16 mouse cellular contexts compared by ENCODE assay signal in genomic region chr7:100915204-100915603, GRCm38 (mm10). TPM values are rescaled to one million over a fixed set of nuclear protein-coding genes. Genes with fewer than 3 reads are reported as not detected.
A peak's percentile ranks its signal among the peaks of the same experiment; 100 is the strongest.
DNase-seq lines count a peak whose midpoint lies in the region; ATAC-seq and TF ChIP-seq lines count a peak whose summit lies in the region.
"Had no signal": no experiment of that assay in that cellular context is flagged by ENCODE, and none has a peak within 500 bp of the region (broad histone marks: within the 10 kb centered on the region; RNA-seq: fewer than 3 reads in every experiment).

No protein-coding gene starts in this region.

- no peak for TF ChIP-seq POLR2A in heart, adult 2 months (IDR thresholded peaks at IDR 0.05; ENCODE audit: insufficient read depth, low read depth, low read length)

- no peak overlapping the region for H3K4me2 ChIP-seq in intestine, embryonic 15.5 days (replicated peaks)
- H3K4me2 ChIP-seq in intestine, postnatal 0 days (replicated peaks; ENCODE audit: low read depth) = no peak overlapping the region
- H3K4me2 ChIP-seq in forebrain, embryonic 16.5 days (ENCODE audit: low read length) = no peak overlapping the region
- no peak overlapping the region for H3K4me2 ChIP-seq in stomach, embryonic 16.5 days (ENCODE audit: low read depth, low read length)
- H3K4me2 ChIP-seq: embryonic facial prominence, embryonic 12.5 days; heart, embryonic 12.5 days had no signal

- TF ChIP-seq CTCF in heart, adult 2 months (IDR thresholded peaks at IDR 0.05) = no peak
- TF ChIP-seq CTCF in intestine, postnatal 0 days (IDR thresholded peaks at IDR 0.05; ENCODE audit: low read depth) = no peak

- intact Hi-C loops in heart, adult 2 months (cut with DNase I) = no loop called here
- intact Hi-C loops in heart, postnatal 36 days (cut with DNase I) = no loop called here

- ATAC-seq in intestine, embryonic 15.5 days = no peak
- ATAC-seq in intestine, postnatal 0 days = no peak
- peak; percentile 57 for ATAC-seq in forebrain, embryonic 16.5 days
- no peak for ATAC-seq in stomach, embryonic 16.5 days (ENCODE audit: insufficient read depth, low FRiP score)
- no peak for ATAC-seq in frontal cortex, adult (ENCODE audit: low TSS enrichment)
- ATAC-seq: intestine, embryonic 16.5 days had no signal

- peaks cover 31% of the 10 kb centered on the region for H3K4me1 ChIP-seq in heart, adult 2 months (ENCODE audit: control insufficient read depth, insufficient read depth, low read length)
- peaks cover 71% of the 10 kb centered on the region for H3K4me1 ChIP-seq in intestine, embryonic 15.5 days (replicated peaks)
- H3K4me1 ChIP-seq in intestine, postnatal 0 days (replicated peaks; ENCODE audit: control insufficient read depth, insufficient read depth, low read length) = 0 out of 2 replicates have a peak, but pooled peaks cover 18% of the 10 kb centered on the region
- H3K4me1 ChIP-seq in forebrain, embryonic 16.5 days (replicated peaks; ENCODE audit: control insufficient read depth, insufficient read depth, low read length) = peaks cover 22% of the 10 kb centered on the region
- peaks cover 84% of the 10 kb centered on the region for H3K4me1 ChIP-seq in stomach, embryonic 16.5 days (ENCODE audit: control insufficient read depth, insufficient read depth, low read length)

- DNase-seq in heart, adult 2 months = no peak
- DNase-seq in heart, postnatal 36 days = no peak
- DNase-seq: adrenal gland, postnatal 25 days; cerebellum, postnatal 25 days; kidney, postnatal 25 days; lung, adult 2 months had no signal

- H3K27ac ChIP-seq in heart, adult 2 months = peak overlapping the region; percentile 28; the same call in 1 of the 2 replicates
- peak overlapping the region; percentile 3; the same call in 1 of the 2 replicates for H3K27ac ChIP-seq in intestine, embryonic 15.5 days
- H3K27ac ChIP-seq in intestine, postnatal 0 days (ENCODE audit: low read depth, low read length) = no peak overlapping the region
- H3K27ac ChIP-seq in forebrain, embryonic 16.5 days (ENCODE audit: low read length) = no peak overlapping the region
- peak overlapping the region; percentile 60; the same call in 1 of the 2 replicates for H3K27ac ChIP-seq in stomach, embryonic 16.5 days (ENCODE audit: low read length)
- H3K27ac ChIP-seq: embryonic facial prominence, embryonic 12.5 days had no signal

- no peak for TF ChIP-seq EP300 in heart, adult 2 months (IDR thresholded peaks at IDR 0.05; ENCODE audit: insufficient read depth, low read depth, low read length)

- no peaks in the 10 kb centered on the region for H3K27me3 ChIP-seq in heart, adult 2 months (ENCODE audit: control insufficient read depth, insufficient read depth, low read length)
- H3K27me3 ChIP-seq in intestine, embryonic 15.5 days (replicated peaks) = no peaks in the 10 kb centered on the region
- no peaks in the 10 kb centered on the region for H3K27me3 ChIP-seq in intestine, postnatal 0 days (replicated peaks; ENCODE audit: control insufficient read depth, insufficient read depth, low read length)
- no peaks in the 10 kb centered on the region for H3K27me3 ChIP-seq in forebrain, embryonic 16.5 days (replicated peaks; ENCODE audit: control insufficient read depth, insufficient read depth, low read length)
- H3K27me3 ChIP-seq in stomach, embryonic 16.5 days (ENCODE audit: control insufficient read depth, insufficient read depth, low read length) = no peaks in the 10 kb centered on the region
- H3K27me3 ChIP-seq: embryonic facial prominence, embryonic 12.5 days; heart, embryonic 12.5 days had no signal

- no peak overlapping the region for H3K4me3 ChIP-seq in heart, adult 2 months
- no peak overlapping the region for H3K4me3 ChIP-seq in intestine, embryonic 15.5 days (replicated peaks)
- H3K4me3 ChIP-seq in intestine, postnatal 0 days (ENCODE audit: low read depth, low read length) = no peak overlapping the region
- H3K4me3 ChIP-seq in forebrain, embryonic 16.5 days (replicated peaks; ENCODE audit: low read length) = no peak overlapping the region
- H3K4me3 ChIP-seq in stomach, embryonic 16.5 days (replicated peaks; ENCODE audit: low read length) = no peak overlapping the region
- H3K4me3 ChIP-seq: embryonic facial prominence, embryonic 12.5 days; heart, embryonic 12.5 days; megakaryocyte, embryonic 14.5 days had no signal

- no peaks in the 10 kb centered on the region for H3K36me3 ChIP-seq in heart, adult 2 months (ENCODE audit: control insufficient read depth, insufficient read depth, low read length)
- no peaks in the 10 kb centered on the region for H3K36me3 ChIP-seq in intestine, embryonic 15.5 days
- H3K36me3 ChIP-seq in intestine, postnatal 0 days (ENCODE audit: control insufficient read depth, insufficient read depth) = no peaks in the 10 kb centered on the region
- no peaks in the 10 kb centered on the region for H3K36me3 ChIP-seq in forebrain, embryonic 16.5 days (ENCODE audit: control insufficient read depth, insufficient read depth)
- H3K36me3 ChIP-seq in stomach, embryonic 16.5 days (ENCODE audit: control insufficient read depth, insufficient read depth, low read length) = peaks cover 2% of the 10 kb centered on the region; the same call in 1 of the 2 replicates
- H3K36me3 ChIP-seq: G1E had no signal

- no peak overlapping the region for H3K9ac ChIP-seq in heart, adult 2 months (ENCODE audit: low read depth, low read length)
- no peak overlapping the region for H3K9ac ChIP-seq in intestine, embryonic 15.5 days
- no peak overlapping the region for H3K9ac ChIP-seq in intestine, postnatal 0 days (ENCODE audit: low read depth, low read length)
- H3K9ac ChIP-seq in forebrain, embryonic 16.5 days (replicated peaks; ENCODE audit: low read depth, low read length) = no peak overlapping the region
- 0 out of 2 replicates have a peak overlapping the region, but pooled peaks have one; percentile 6 for H3K9ac ChIP-seq in stomach, embryonic 16.5 days (ENCODE audit: low read length)
- H3K9ac ChIP-seq: embryonic facial prominence, embryonic 12.5 days; heart, embryonic 12.5 days had no signal

- H3K9me3 ChIP-seq in intestine, embryonic 15.5 days = no peaks in the 10 kb centered on the region
- no peaks in the 10 kb centered on the region for H3K9me3 ChIP-seq in intestine, postnatal 0 days (ENCODE audit: control insufficient read depth)
- H3K9me3 ChIP-seq in forebrain, embryonic 16.5 days (ENCODE audit: control insufficient read depth, low read length) = no peaks in the 10 kb centered on the region
- H3K9me3 ChIP-seq in stomach, embryonic 16.5 days (replicated peaks; ENCODE audit: control insufficient read depth, low read length) = no peaks in the 10 kb centered on the region
- H3K9me3 ChIP-seq: embryonic facial prominence, embryonic 12.5 days; G1E; heart, embryonic 12.5 days; megakaryocyte, embryonic 14.5 days had no signal

- H3K79me2 ChIP-seq in heart, adult 2 months (replicated peaks; ENCODE audit: control insufficient read depth, insufficient read depth, low read length) = no peaks in the 10 kb centered on the region

- WGBS in heart, adult 2 months = 81% methylated on average over 5 of the region's 5 CpGs
- 78% methylated on average over 5 of the region's 5 CpGs for WGBS in intestine, embryonic 15.5 days
- 82% methylated on average over 5 of the region's 5 CpGs for WGBS in intestine, postnatal 0 days
- WGBS in forebrain, embryonic 16.5 days = 47% methylated on average over 5 of the region's 5 CpGs
- WGBS in stomach, embryonic 16.5 days = 80% methylated on average over 5 of the region's 5 CpGs

RNA-seq across cellular contexts. Expression of gene Arhgef17, which starts 16.7 kb away (rescaled TPM):
- 10 to 100 TPM; 26.2 to 28.4 TPM for total RNA-seq in heart, adult 2 months (2021)
- polyA plus RNA-seq in heart, adult 2 months (2012; rRNA removed) = 23.4 and 28.9 TPM in 2 replicates
- 10 to 100 TPM; 24.3 to 29.9 TPM for total RNA-seq in heart, postnatal 36 days (2021)
- 5.0 and 6.0 TPM in 2 replicates for polyA plus RNA-seq in intestine, embryonic 15.5 days (2015; fragmentation: Nextera tagmentation; extraction: Ambion mirVana)
- polyA plus RNA-seq in intestine, postnatal 0 days (2015; fragmentation: Nextera tagmentation; extraction: Ambion mirVana) = 2.0 and 2.5 TPM in 2 replicates
- polyA plus RNA-seq in forebrain, embryonic 16.5 days (2015; fragmentation: Nextera tagmentation; extraction: Ambion mirVana) = 8.5 and 10.2 TPM in 2 replicates
- 7.3 and 7.4 TPM in 2 replicates for polyA plus RNA-seq in stomach, embryonic 16.5 days (2015; fragmentation: Nextera tagmentation; extraction: Ambion mirVana)

RNA-seq across cellular contexts. Expression of gene Relt, which starts 52.0 kb away (rescaled TPM):
- 1 to 10 TPM; 4.6 to 5.5 TPM for total RNA-seq in heart, adult 2 months (2021)
- 6.4 and 7.2 TPM in 2 replicates for polyA plus RNA-seq in heart, adult 2 months (2012; rRNA removed)
- 1 to 10 TPM; 2.1 to 3.1 TPM for total RNA-seq in heart, postnatal 36 days (2021)
- 2.6 and 3.5 TPM in 2 replicates for polyA plus RNA-seq in intestine, embryonic 15.5 days (2015; fragmentation: Nextera tagmentation; extraction: Ambion mirVana)
- polyA plus RNA-seq in intestine, postnatal 0 days (2015; fragmentation: Nextera tagmentation; extraction: Ambion mirVana) = 0.78 and 1.0 TPM in 2 replicates
- 3.9 and 4.8 TPM in 2 replicates for polyA plus RNA-seq in forebrain, embryonic 16.5 days (2015; fragmentation: Nextera tagmentation; extraction: Ambion mirVana)
- polyA plus RNA-seq in stomach, embryonic 16.5 days (2015; fragmentation: Nextera tagmentation; extraction: Ambion mirVana) = 3.3 and 4.0 TPM in 2 replicates

RNA-seq across cellular contexts. Expression of gene P2ry6, which starts 59.2 kb away (rescaled TPM):
- total RNA-seq in heart, adult 2 months (2021) = 1 to 10 TPM; 3.6 to 4.2 TPM
- polyA plus RNA-seq in heart, adult 2 months (2012; rRNA removed) = 9.6 and 11.1 TPM in 2 replicates
- 1 to 10 TPM; 4.3 to 4.7 TPM for total RNA-seq in heart, postnatal 36 days (2021)
- polyA plus RNA-seq in intestine, embryonic 15.5 days (2015; fragmentation: Nextera tagmentation; extraction: Ambion mirVana) = 8.4 and 10.4 TPM in 2 replicates
- polyA plus RNA-seq in intestine, postnatal 0 days (2015; fragmentation: Nextera tagmentation; extraction: Ambion mirVana) = 5.7 and 7.0 TPM in 2 replicates
- polyA plus RNA-seq in forebrain, embryonic 16.5 days (2015; fragmentation: Nextera tagmentation; extraction: Ambion mirVana) = 2.6 and 2.9 TPM in 2 replicates
- polyA plus RNA-seq in stomach, embryonic 16.5 days (2015; fragmentation: Nextera tagmentation; extraction: Ambion mirVana) = 7.9 and 8.6 TPM in 2 replicates

Comparison
In these comparisons a context has a peak if more than half of its experiments do, and no peak if none do; other contexts are left out.
1. H3K27ac ChIP-seq: peak in heart, adult 2 months (single experiment), intestine, embryonic 15.5 days (single experiment) and stomach, embryonic 16.5 days (single experiment); none in intestine, postnatal 0 days (single experiment) and forebrain, embryonic 16.5 days (single experiment).